Mouse (Mus musculus) liver, adult 2 months (tissue): ENCODE results near the gene Nnat. TPM values are rescaled to one million over a fixed set of nuclear protein-coding genes. Genes with fewer than 3 reads are reported as not detected.
A peak's percentile ranks its signal among the peaks of the same experiment; 100 is the strongest.

Experiments
- DNase-seq: peaks from one replicate; pipeline ENCODE4 v3.0.0-alpha.2; 2011; ENCODE audit warnings: low read depth, low spot score; ENCODE audit errors: extremely low read depth
- H3K27ac ChIP-seq: fragments of 200-500 bp; replicated peaks from 2 replicates; pipeline ENCODE4 v1.5.1; 2012; ENCODE audit warnings: low read depth, mild to moderate bottlenecking, control low read depth, inconsistent platforms, low read length; ENCODE audit not compliant: insufficient read depth
- H3K27me3 ChIP-seq: fragments of 200-500 bp; 2 replicates; pipeline ENCODE4 v1.6.1; 2012; ENCODE audit warnings: mild to moderate bottlenecking, moderate library complexity, low read length, inconsistent platforms; ENCODE audit not compliant: control insufficient read depth, insufficient read depth
- H3K36me3 ChIP-seq: fragments of 200-500 bp; 2 replicates; pipeline ENCODE4 v1.6.1; 2012; ENCODE audit warnings: low read length, inconsistent platforms; ENCODE audit not compliant: control insufficient read depth, insufficient read depth
- H3K4me1 ChIP-seq: fragments of 200-500 bp; 2 replicates; pipeline ENCODE4 v1.6.1; 2011; ENCODE audit warnings: low read length; ENCODE audit not compliant: control insufficient read depth, insufficient read depth
- H3K4me3 ChIP-seq: fragments of 200-500 bp; 2 replicates; pipeline ENCODE4 v1.5.1; 2011; ENCODE audit warnings: low read depth, mild to moderate bottlenecking, control low read depth, low read length, moderate library complexity; ENCODE audit not compliant: insufficient read depth
- H3K79me2 ChIP-seq: fragments of 200-500 bp; 2 replicates; pipeline ENCODE4 v1.6.1; 2012; ENCODE audit warnings: inconsistent platforms, mild to moderate bottlenecking, low read length, moderate library complexity; ENCODE audit not compliant: control insufficient read depth, insufficient read depth
- H3K9ac ChIP-seq: fragments of 200-500 bp; 2 replicates; pipeline ENCODE4 v1.6.1; 2012; ENCODE audit warnings: low read depth, mild to moderate bottlenecking, control low read depth, inconsistent platforms, low read length
- CTCF ChIP-seq: fragments of 200-500 bp; IDR thresholded peaks from 2 replicates; pipeline ENCODE4 v1.5.1; 2011; ENCODE audit warnings: low read depth, low read length, control low read depth
- POLR2A ChIP-seq: fragments of 200-500 bp; IDR thresholded peaks from 2 replicates; pipeline ENCODE4 v1.6.1; 2011; ENCODE audit warnings: low read length, control low read depth; ENCODE audit not compliant: insufficient read depth; ENCODE audit errors: extremely low read depth
- WGBS: fragments of 180-500 bp; shearing (Covaris S2); methylation state at CpG from one replicate; pipeline ENCODE4 v1.1.7; 2018; 5-methylcytosine and 5-hydroxymethylcytosine counted together
- polyA plus RNA-seq: library from polyadenylated mRNA; depleted of rRNA; stranded (reverse); fragments of >200 nt; gene quantifications from 2 replicates; pipeline ENCODE4 v1.2.3, GENCODE M21; 2012
- total RNA-seq: library from RNA; depleted of rRNA; stranded (reverse); fragments of >200 nt; gene quantifications from 2 replicates; pipeline ENCODE4 v1.2.3, GENCODE M21; 2014

Nnat gene
- total and polyA plus RNA-seq, 2 experiments, result not detected

DNA sequence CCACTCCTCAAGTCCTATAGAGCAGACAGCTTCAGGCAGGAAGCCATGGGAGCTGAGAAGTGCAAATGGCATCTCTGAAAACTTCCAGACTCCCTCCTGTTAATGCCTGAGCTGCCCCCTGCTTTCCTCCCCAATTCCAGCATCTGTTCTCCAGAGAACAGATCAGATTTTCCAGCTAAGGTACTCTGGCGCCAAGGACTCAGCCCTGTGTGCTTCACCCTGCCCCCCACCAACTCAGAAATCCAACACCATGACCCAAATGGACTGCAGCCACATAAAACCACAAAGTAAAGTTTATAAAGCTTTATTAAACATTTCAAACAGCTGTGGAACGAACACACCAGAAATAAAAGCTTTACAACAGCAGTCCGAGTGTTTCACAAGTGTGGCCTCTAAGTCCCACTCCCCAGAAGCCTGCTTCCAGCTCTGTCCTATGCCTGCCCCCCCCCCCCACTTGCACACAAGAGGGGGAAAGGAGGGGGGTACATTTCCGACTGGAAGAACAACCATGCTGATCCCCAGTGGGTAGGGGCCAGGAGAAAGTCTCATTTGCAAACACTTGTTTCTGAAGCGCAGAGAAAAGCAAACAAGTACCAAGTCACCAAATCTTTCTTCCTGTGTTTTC, 3.7 kb upstream of the Nnat start:
- peaks cover 11% of the 10 kb centered on the region for H3K4me1 ChIP-seq
- 36% methylated on average over 5 of the region's 5 CpGs for WGBS
- H3K27ac ChIP-seq, result no peak overlapping the region
- no peaks in the 10 kb centered on the region for H3K36me3 ChIP-seq
- no peak overlapping the region for H3K9ac ChIP-seq
- peaks cover 23% of the 10 kb centered on the region for H3K79me2 ChIP-seq
- TF ChIP-seq POLR2A (no peak), CTCF (no peak)
- peak; percentile 49 for DNase-seq
- H3K27me3 ChIP-seq, result no peaks in the 10 kb centered on the region
- H3K4me3 ChIP-seq, result no peak overlapping the region

- DNase-seq, result peak; percentile 65
- H3K27ac ChIP-seq, result no peak overlapping the region
- 49% methylated on average over 9 of the region's 9 CpGs for WGBS
- no peaks in the 10 kb centered on the region for H3K27me3 ChIP-seq
- 0 out of 2 replicates have a peak, but pooled peaks cover 4% of the 10 kb centered on the region for H3K4me1 ChIP-seq
- H3K36me3 ChIP-seq, result no peaks in the 10 kb centered on the region
- H3K79me2 ChIP-seq, result peaks cover 35% of the 10 kb centered on the region
- TF ChIP-seq POLR2A, result no peak
- TF ChIP-seq CTCF, result no peak
- H3K4me3 ChIP-seq, result no peak overlapping the region
- H3K9ac ChIP-seq, result no peak overlapping the region
Observed at GRCm38 (mm10) chr2:157558051-157558450, 1.8 kb upstream of the Nnat start.

GRCm38 (mm10) chr2:157558520-157558919, 1.4 kb upstream of the Nnat start:
- Histone ChIP-seq H3K4me3 (no peak overlapping the region), H3K27me3 (no peaks in the 10 kb centered on the region), H3K79me2 (peaks cover 39% of the 10 kb centered on the region), H3K9ac (no peak overlapping the region), H3K4me1 (0 out of 2 replicates have a peak, but pooled peaks cover 4% of the 10 kb centered on the region), H3K36me3 (no peaks in the 10 kb centered on the region), H3K27ac (no peak overlapping the region)
- TF ChIP-seq CTCF (0 out of 2 replicates have a peak, but pooled peaks have one; percentile 15), POLR2A (no peak)
- no peak for DNase-seq
- 61% methylated on average over 6 of the region's 6 CpGs for WGBS

DNA sequence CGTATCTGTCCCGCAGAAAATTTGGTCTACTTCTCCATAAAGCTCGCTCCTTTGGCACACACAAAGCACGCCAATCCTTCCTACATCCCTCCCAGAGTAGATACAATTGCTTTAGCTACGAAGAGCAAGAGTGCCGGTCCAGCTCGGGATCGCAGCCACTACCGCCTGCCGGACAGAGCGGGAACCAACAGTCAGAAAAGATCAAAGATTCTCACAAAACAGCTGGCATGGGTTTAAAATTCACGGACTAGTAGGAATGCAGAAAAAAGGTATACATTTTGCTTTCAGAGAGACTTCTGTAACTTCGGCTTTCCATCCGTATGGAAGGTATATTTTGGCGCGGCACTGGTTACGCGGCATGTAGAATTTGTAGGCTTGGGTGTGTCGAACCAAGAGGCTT, 438 bp upstream of the Nnat start:
- H3K4me3 ChIP-seq, result no peak overlapping the region
- TF ChIP-seq POLR2A (no peak), CTCF (no peak)
- no peak for DNase-seq
- peaks cover 45% of the 10 kb centered on the region for H3K79me2 ChIP-seq
- H3K36me3 ChIP-seq, result no peaks in the 10 kb centered on the region
- H3K9ac ChIP-seq, result no peak overlapping the region
- 0 out of 2 replicates have a peak, but pooled peaks cover 4% of the 10 kb centered on the region for H3K4me1 ChIP-seq
- no peaks in the 10 kb centered on the region for H3K27me3 ChIP-seq
- H3K27ac ChIP-seq, result no peak overlapping the region
- 81% methylated on average over 19 of the region's 19 CpGs for WGBS

DNA sequence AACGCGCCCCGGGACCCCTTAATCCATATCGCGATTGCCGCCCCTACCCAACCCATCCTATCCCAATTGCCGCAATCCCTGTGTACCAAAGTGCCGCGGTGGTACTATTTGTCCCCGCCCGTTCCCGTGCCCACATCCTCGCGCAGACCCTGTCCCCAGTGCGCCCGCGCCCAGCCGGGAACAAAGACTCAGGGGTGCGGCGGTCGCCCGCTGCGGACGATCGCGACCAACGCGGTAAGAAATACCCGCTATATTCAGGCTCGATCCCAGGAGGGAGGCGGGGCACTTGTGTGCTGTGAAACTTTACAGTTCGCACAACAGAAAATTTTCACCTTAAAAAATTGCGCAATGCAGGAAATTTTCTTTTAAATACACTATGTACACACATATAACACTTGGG, 424 bp downstream of the Nnat start:
- 60% methylated on average over 33 of the region's 33 CpGs for WGBS
- Histone ChIP-seq H3K4me3 (peak overlapping the region; percentile 13; the same call in 1 of the 2 replicates), H3K27ac (no peak overlapping the region), H3K4me1 (peaks cover 10% of the 10 kb centered on the region), H3K27me3 (no peaks in the 10 kb centered on the region), H3K79me2 (peaks cover 48% of the 10 kb centered on the region), H3K9ac (no peak overlapping the region), H3K36me3 (no peaks in the 10 kb centered on the region)
- DNase-seq, result no peak
- no peak for TF ChIP-seq POLR2A
- no peak for TF ChIP-seq CTCF

DNA sequence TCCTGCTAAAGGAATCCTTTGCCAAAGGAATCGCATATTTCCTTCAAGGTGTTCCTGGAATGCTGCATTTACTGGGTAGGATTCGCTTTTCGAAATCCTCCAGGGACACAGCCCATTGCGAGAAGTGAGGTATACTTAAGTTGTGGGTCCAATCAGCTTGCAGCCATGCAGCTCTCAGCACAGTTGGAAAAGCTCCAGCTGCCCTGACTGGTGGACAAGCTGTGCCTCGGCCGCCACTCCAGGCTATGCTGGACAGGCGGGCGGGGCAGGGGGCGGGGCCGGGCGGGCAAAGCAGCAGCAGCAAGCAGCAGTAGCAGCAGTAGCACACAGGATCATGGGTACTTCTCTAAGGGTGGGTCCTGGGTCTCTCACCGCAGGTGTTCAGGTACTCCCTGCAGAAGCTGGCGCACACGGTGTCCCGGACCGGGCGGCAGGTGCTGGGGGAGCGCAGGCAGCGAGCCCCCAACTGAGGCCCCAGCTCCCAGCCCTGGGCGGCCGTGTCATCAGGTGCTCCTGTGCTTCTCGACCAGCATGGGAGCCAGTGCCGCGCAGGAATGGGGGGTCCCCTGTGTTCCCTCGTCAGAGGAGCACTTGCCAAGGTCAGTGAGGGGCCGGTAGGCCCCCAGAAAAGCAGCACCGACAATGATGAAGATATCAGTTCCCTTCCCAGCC, 1.4 kb downstream of the Nnat start:
- Histone ChIP-seq H3K36me3 (no peaks in the 10 kb centered on the region), H3K27me3 (no peaks in the 10 kb centered on the region), H3K79me2 (peaks cover 52% of the 10 kb centered on the region), H3K4me1 (peaks cover 10% of the 10 kb centered on the region), H3K9ac (no peak overlapping the region), H3K4me3 (no peak overlapping the region), H3K27ac (no peak overlapping the region)
- WGBS, result 54% methylated on average over 27 of the region's 27 CpGs
- TF ChIP-seq POLR2A (no peak), CTCF (no peak)
- DNase-seq, result peak; percentile 88
